Mouse (Mus musculus): Measurements from ENCODE around the gene Gm8297. TPM values are rescaled to one million over a fixed set of nuclear protein-coding genes. Genes with fewer than 3 reads are reported as not detected.
"Not testable (repeated sequence)": the region's sequence is repeated elsewhere in the genome, so short reads cannot be mapped to it uniquely, and the experiment has no call there.

The Gm8297 gene
- polyA plus RNA-seq (2015; fragmentation: Nextera tagmentation; extraction: Ambion mirVana) = not detected in 2 replicates

DNA sequence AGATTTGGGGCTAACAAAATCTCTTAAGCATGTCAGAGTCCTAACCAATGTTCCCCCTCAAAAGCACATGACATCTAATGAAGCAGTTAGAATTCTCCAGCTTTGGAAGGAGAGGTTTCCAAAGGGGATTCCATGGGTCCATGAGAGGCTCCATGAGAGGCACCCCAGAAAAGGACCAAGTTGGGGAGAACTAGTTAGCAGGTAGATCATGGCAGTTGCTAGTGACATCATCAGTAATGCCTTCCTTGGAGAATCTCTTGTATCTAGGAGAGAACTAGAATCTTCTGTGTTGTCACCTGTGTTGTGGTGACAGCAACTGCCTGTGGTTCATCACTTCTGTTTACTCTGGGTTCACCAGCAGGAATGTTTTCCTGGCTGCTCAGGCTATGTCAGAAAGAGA lies at the start of gene Gm8297:
TSS of gene Gm8297 (plus strand) at position 301 of the 400 bp plus-strand sequence.
- not testable (repeated sequence) for H3K9ac ChIP-seq (ENCODE audit: low read depth, low read length); H3K27ac ChIP-seq (ENCODE audit: low read depth, low read length); H3K4me3 ChIP-seq (ENCODE audit: low read length); H3K9me3 ChIP-seq (ENCODE audit: control insufficient read depth, low read length); H3K36me3 ChIP-seq (ENCODE audit: control insufficient read depth, insufficient read depth, low read length); H3K4me1 ChIP-seq (ENCODE audit: control insufficient read depth, insufficient read depth, low read depth, low read length); ATAC-seq; H3K4me2 ChIP-seq (ENCODE audit: low read length); H3K27me3 ChIP-seq (replicated peaks; ENCODE audit: control insufficient read depth, insufficient read depth, low read length)

DNA sequence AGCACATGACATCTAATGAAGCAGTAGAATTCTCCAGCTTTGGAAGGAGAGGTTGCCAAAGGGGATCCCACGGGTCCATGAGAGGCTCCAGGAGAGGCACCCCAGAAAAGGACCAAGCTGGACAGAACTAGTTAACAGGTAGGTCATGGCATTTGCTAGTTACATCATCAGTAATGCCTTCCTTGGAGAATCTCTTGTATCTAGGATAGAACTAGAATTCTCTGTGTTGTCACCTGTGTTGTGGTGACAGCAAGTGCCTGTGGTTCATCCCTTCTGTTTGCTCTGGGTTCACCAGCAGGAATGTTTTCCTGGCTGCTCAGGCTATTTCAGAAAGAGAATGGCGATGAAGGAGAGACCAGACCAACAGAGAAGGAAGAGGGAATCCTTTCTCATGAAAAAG lies 31.9 kb downstream of the Gm8297 start, which contains the start of gene Gm3298:
TSS of gene Gm3298 (plus strand) at position 301 of the 400 bp plus-strand sequence.
- no CpG with 5 or more reads among the region's 2 CpGs for WGBS
- not testable (repeated sequence) for H3K4me2 ChIP-seq (ENCODE audit: low read length); ATAC-seq; H3K4me1 ChIP-seq (ENCODE audit: control insufficient read depth, insufficient read depth, low read depth, low read length); H3K9me3 ChIP-seq (ENCODE audit: control insufficient read depth, low read length); H3K36me3 ChIP-seq (ENCODE audit: control insufficient read depth, insufficient read depth, low read length); H3K27me3 ChIP-seq (replicated peaks; ENCODE audit: control insufficient read depth, insufficient read depth, low read length); H3K4me3 ChIP-seq (ENCODE audit: low read length); H3K27ac ChIP-seq (ENCODE audit: low read depth, low read length); H3K9ac ChIP-seq (ENCODE audit: low read depth, low read length)

Other genes starting within 250 kb of the Gm8297 start
- gene Gm9602, start 207.6 kb upstream of the Gm8297 start, polyA plus RNA-seq (2015; fragmentation: Nextera tagmentation; extraction: Ambion mirVana) = not detected in 2 replicates
- gene Gm3269, start 145.8 kb upstream of the Gm8297 start, polyA plus RNA-seq (2015; fragmentation: Nextera tagmentation; extraction: Ambion mirVana) = not detected in 2 replicates
- gene Gm3264, start 128.4 kb upstream of the Gm8297 start, polyA plus RNA-seq (2015; fragmentation: Nextera tagmentation; extraction: Ambion mirVana) = 3.1 and 3.6 TPM in 2 replicates
- gene Gm3278, start 91.5 kb upstream of the Gm8297 start, polyA plus RNA-seq (2015; fragmentation: Nextera tagmentation; extraction: Ambion mirVana) = not detected in 2 replicates
- gene Gm3298, start 32.0 kb downstream of the Gm8297 start, polyA plus RNA-seq (2015; fragmentation: Nextera tagmentation; extraction: Ambion mirVana) = 0.95 TPM in 1 of 2 replicates, not detected in the other
- gene 4930555G01Rik, start 66.7 kb downstream of the Gm8297 start, polyA plus RNA-seq (2015; fragmentation: Nextera tagmentation; extraction: Ambion mirVana) = not detected in 2 replicates
- 12.8 and 13.1 TPM in 2 replicates for gene Gm8281, start 87.1 kb downstream of the Gm8297 start, polyA plus RNA-seq (2015; fragmentation: Nextera tagmentation; extraction: Ambion mirVana)
- not detected in 2 replicates for gene Gm8279, start 147.6 kb downstream of the Gm8297 start, polyA plus RNA-seq (2015; fragmentation: Nextera tagmentation; extraction: Ambion mirVana)
- gene Gm3317, start 180.6 kb downstream of the Gm8297 start, polyA plus RNA-seq (2015; fragmentation: Nextera tagmentation; extraction: Ambion mirVana) = not detected in 2 replicates
- not detected in 2 replicates for gene Gm8271, start 201.9 kb downstream of the Gm8297 start, polyA plus RNA-seq (2015; fragmentation: Nextera tagmentation; extraction: Ambion mirVana)

All from hindbrain, embryonic 16.5 days (tissue).